Mouse (Mus musculus) kidney, adult 2 months (tissue): Measurements from ENCODE around the gene 6030468B19Rik.

Experiments
- CTCF ChIP-seq: fragments of 200-500 bp; conservative IDR thresholded peaks from 2 replicates; pipeline ENCODE4 v1.5.1; 2011; ENCODE audit warnings: low read depth, mild to moderate bottlenecking, control low read depth, low read length, moderate library complexity, mixed read lengths; ENCODE audit not compliant: insufficient read depth, insufficient read length
- POLR2A ChIP-seq: fragments of 200-500 bp; IDR thresholded peaks from one replicate; pipeline ENCODE4 v1.6.1; 2011; ENCODE audit warnings: low read depth, low read length, control low read depth

DNA sequence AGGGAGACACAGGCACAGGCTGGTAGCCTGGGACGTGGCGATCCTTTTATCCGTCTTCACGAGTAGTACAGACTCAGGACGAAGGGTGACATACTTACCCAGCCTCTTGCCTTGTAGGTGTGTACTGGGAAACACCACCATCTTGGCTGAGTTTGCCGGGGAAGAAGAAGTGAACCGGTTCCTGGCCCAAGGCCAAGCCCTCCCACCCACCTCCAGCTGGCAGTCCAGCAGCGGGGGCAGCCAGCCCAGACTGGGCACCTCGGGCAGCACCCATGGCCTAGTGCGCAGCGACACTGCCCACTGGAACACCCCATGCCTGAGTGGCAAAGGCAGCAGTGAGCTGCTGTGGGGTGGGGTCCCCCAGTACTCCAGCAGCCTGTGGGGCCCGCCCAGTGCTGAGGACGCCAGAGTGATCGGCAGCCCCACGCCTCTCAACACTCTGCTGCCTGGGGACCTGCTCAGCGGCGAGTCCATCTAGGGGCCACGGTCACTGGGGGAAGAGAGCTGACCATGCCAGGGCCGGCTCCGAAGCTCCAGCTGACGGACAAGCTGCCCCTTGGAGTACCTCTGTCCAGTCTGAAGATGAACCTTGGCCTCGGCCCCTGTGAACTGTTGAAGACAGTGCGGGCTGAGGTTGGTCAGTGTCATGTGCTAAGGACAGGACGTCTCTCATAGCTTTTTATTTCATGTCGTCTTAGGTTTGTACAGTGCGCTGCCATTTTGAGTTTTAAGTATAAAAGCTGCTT lies 36.9 kb upstream of the 6030468B19Rik start:
- TF ChIP-seq POLR2A (no peak), CTCF (no peak)
